Mouse (Mus musculus): ENCODE results near the gene Tnfaip1. TPM values are rescaled to one million over a fixed set of nuclear protein-coding genes. Genes with fewer than 3 reads are reported as not detected.
"Not testable (repeated sequence)": the region's sequence is repeated elsewhere in the genome, so short reads cannot be mapped to it uniquely, and the experiment has no call there.

Tnfaip1 gene
- 81.2 and 82.9 TPM in 2 replicates for polyA plus RNA-seq (2014; fragmentation: Nextera tagmentation; extraction: Ambion mirVana)

GRCm38 (mm10) chr11:78536080-78536689 is at the start of gene Tnfaip1, which contains the start of gene Ift20:
Gene Tnfaip1, minus strand, starts transcription at chr11:78536332.
Gene Ift20, plus strand, starts transcription at chr11:78536361.
- Histone ChIP-seq H3K4me1 (ENCODE audit: control insufficient read depth, insufficient read depth, low read length) (peaks cover 20% of the 10 kb centered on the region), H3K4me3 (ENCODE audit: low read depth, low read length) (peak within 1 kb of the TSS; percentile 66), H3K27ac (ENCODE audit: low read length) (peak within 1 kb of the TSS; percentile 90), H3K9me3 (ENCODE audit: control insufficient read depth, low read depth, low read length) (no peaks in the 10 kb centered on the region), H3K9ac (replicated peaks; ENCODE audit: low read depth, low read length) (peak within 1 kb of the TSS; percentile 59), H3K4me2 (replicated peaks; ENCODE audit: low read depth, low read length) (peak within 1 kb of the TSS; percentile 64), H3K36me3 (ENCODE audit: control insufficient read depth, insufficient read depth, low read length) (peaks cover 16% of the 10 kb centered on the region), H3K27me3 (ENCODE audit: control insufficient read depth, insufficient read depth, low read length) (no peaks in the 10 kb centered on the region)
- peak; percentile 98 for ATAC-seq (ENCODE audit: insufficient number of reproducible peaks, insufficient read depth, low FRiP score, low read depth)
- under 1% methylated on average over 52 of the region's 52 CpGs for WGBS

GRCm38 (mm10) chr11:78582848-78583247 is 46.7 kb upstream of the Tnfaip1 start:
- WGBS = 81% methylated on average over 6 of the region's 6 CpGs
- peaks cover 23% of the 10 kb centered on the region for H3K36me3 ChIP-seq (ENCODE audit: control insufficient read depth, insufficient read depth, low read length)
- no peaks in the 10 kb centered on the region for H3K4me1 ChIP-seq (ENCODE audit: control insufficient read depth, insufficient read depth, low read length)
- ATAC-seq (ENCODE audit: insufficient number of reproducible peaks, insufficient read depth, low FRiP score, low read depth) = no peak
- no peaks in the 10 kb centered on the region for H3K27me3 ChIP-seq (ENCODE audit: control insufficient read depth, insufficient read depth, low read length)
- H3K9ac ChIP-seq (replicated peaks; ENCODE audit: low read depth, low read length) = no peak overlapping the region
- H3K4me2 ChIP-seq (replicated peaks; ENCODE audit: low read depth, low read length) = no peak overlapping the region
- H3K9me3 ChIP-seq (ENCODE audit: control insufficient read depth, low read depth, low read length) = no peaks in the 10 kb centered on the region
- no peak overlapping the region for H3K4me3 ChIP-seq (ENCODE audit: low read depth, low read length)
- no peak overlapping the region for H3K27ac ChIP-seq (ENCODE audit: low read length)

- WGBS = 29% methylated on average over 2 of the region's 2 CpGs
- Histone ChIP-seq H3K4me3 (ENCODE audit: low read depth, low read length) (no peak overlapping the region), H3K4me1 (ENCODE audit: control insufficient read depth, insufficient read depth, low read length) (no peaks in the 10 kb centered on the region), H3K36me3 (ENCODE audit: control insufficient read depth, insufficient read depth, low read length) (peaks cover 8% of the 10 kb centered on the region), H3K9me3 (ENCODE audit: control insufficient read depth, low read depth, low read length) (no peaks in the 10 kb centered on the region), H3K4me2 (replicated peaks; ENCODE audit: low read depth, low read length) (no peak overlapping the region), H3K27me3 (ENCODE audit: control insufficient read depth, insufficient read depth, low read length) (no peaks in the 10 kb centered on the region), H3K27ac (ENCODE audit: low read length) (no peak overlapping the region), H3K9ac (replicated peaks; ENCODE audit: low read depth, low read length) (no peak overlapping the region)
- no peak for ATAC-seq (ENCODE audit: insufficient number of reproducible peaks, insufficient read depth, low FRiP score, low read depth)
These were observed 38.8 kb upstream of the Tnfaip1 start for GRCm38 (mm10) chr11:78574975-78575374.

- Histone ChIP-seq H3K4me2 (replicated peaks; ENCODE audit: low read depth, low read length) (no peak overlapping the region), H3K4me1 (ENCODE audit: control insufficient read depth, insufficient read depth, low read length) (no peaks in the 10 kb centered on the region), H3K4me3 (ENCODE audit: low read depth, low read length) (no peak overlapping the region), H3K9me3 (ENCODE audit: control insufficient read depth, low read depth, low read length) (no peaks in the 10 kb centered on the region), H3K9ac (replicated peaks; ENCODE audit: low read depth, low read length) (no peak overlapping the region), H3K36me3 (ENCODE audit: control insufficient read depth, insufficient read depth, low read length) (peaks cover 8% of the 10 kb centered on the region), H3K27ac (ENCODE audit: low read length) (no peak overlapping the region), H3K27me3 (ENCODE audit: control insufficient read depth, insufficient read depth, low read length) (no peaks in the 10 kb centered on the region)
- 77% methylated on average over 3 of the region's 3 CpGs for WGBS
- no peak for ATAC-seq (ENCODE audit: insufficient number of reproducible peaks, insufficient read depth, low FRiP score, low read depth)
These were observed 38.4 kb upstream of the Tnfaip1 start for GRCm38 (mm10) chr11:78574536-78574935.

- 92% methylated on average over 3 of the region's 4 CpGs for WGBS
- not testable (repeated sequence) for H3K4me1 ChIP-seq (ENCODE audit: control insufficient read depth, insufficient read depth, low read length); H3K4me2 ChIP-seq (replicated peaks; ENCODE audit: low read depth, low read length); H3K4me3 ChIP-seq (ENCODE audit: low read depth, low read length); H3K9ac ChIP-seq (replicated peaks; ENCODE audit: low read depth, low read length); H3K27me3 ChIP-seq (ENCODE audit: control insufficient read depth, insufficient read depth, low read length); H3K27ac ChIP-seq (ENCODE audit: low read length); H3K9me3 ChIP-seq (ENCODE audit: control insufficient read depth, low read depth, low read length); H3K36me3 ChIP-seq (ENCODE audit: control insufficient read depth, insufficient read depth, low read length); ATAC-seq (ENCODE audit: insufficient number of reproducible peaks, insufficient read depth, low FRiP score, low read depth)
These were observed 37.9 kb upstream of the Tnfaip1 start for GRCm38 (mm10) chr11:78574031-78574430.

GRCm38 (mm10) chr11:78571854-78572253 is 35.7 kb upstream of the Tnfaip1 start:
- ATAC-seq (ENCODE audit: insufficient number of reproducible peaks, insufficient read depth, low FRiP score, low read depth) = no peak

GRCm38 (mm10) chr11:78571441-78571840 is 35.3 kb upstream of the Tnfaip1 start:
- Histone ChIP-seq H3K9ac (replicated peaks; ENCODE audit: low read depth, low read length) (no peak overlapping the region), H3K36me3 (ENCODE audit: control insufficient read depth, insufficient read depth, low read length) (peaks cover 4% of the 10 kb centered on the region; the same call in 1 of the 2 replicates), H3K4me2 (replicated peaks; ENCODE audit: low read depth, low read length) (no peak overlapping the region), H3K27me3 (ENCODE audit: control insufficient read depth, insufficient read depth, low read length) (no peaks in the 10 kb centered on the region), H3K9me3 (ENCODE audit: control insufficient read depth, low read depth, low read length) (no peaks in the 10 kb centered on the region), H3K4me1 (ENCODE audit: control insufficient read depth, insufficient read depth, low read length) (no peaks in the 10 kb centered on the region), H3K27ac (ENCODE audit: low read length) (no peak overlapping the region), H3K4me3 (ENCODE audit: low read depth, low read length) (no peak overlapping the region)
- 96% methylated on average over 8 of the region's 8 CpGs for WGBS
- no peak for ATAC-seq (ENCODE audit: insufficient number of reproducible peaks, insufficient read depth, low FRiP score, low read depth)

More at GRCm38 (mm10) chr11:78571854-78572253, 35.7 kb upstream of the Tnfaip1 start:
- Histone ChIP-seq H3K27ac (ENCODE audit: low read length) (no peak overlapping the region), H3K36me3 (ENCODE audit: control insufficient read depth, insufficient read depth, low read length) (peaks cover 4% of the 10 kb centered on the region; the same call in 1 of the 2 replicates), H3K9ac (replicated peaks; ENCODE audit: low read depth, low read length) (no peak overlapping the region), H3K4me1 (ENCODE audit: control insufficient read depth, insufficient read depth, low read length) (no peaks in the 10 kb centered on the region), H3K27me3 (ENCODE audit: control insufficient read depth, insufficient read depth, low read length) (no peaks in the 10 kb centered on the region), H3K9me3 (ENCODE audit: control insufficient read depth, low read depth, low read length) (no peaks in the 10 kb centered on the region), H3K4me3 (ENCODE audit: low read depth, low read length) (no peak overlapping the region), H3K4me2 (replicated peaks; ENCODE audit: low read depth, low read length) (no peak overlapping the region)
- WGBS = 88% methylated on average over 6 of the region's 6 CpGs

- no peak overlapping the region for H3K4me2 ChIP-seq (replicated peaks; ENCODE audit: low read depth, low read length)
- ATAC-seq (ENCODE audit: insufficient number of reproducible peaks, insufficient read depth, low FRiP score, low read depth) = no peak
- no peaks in the 10 kb centered on the region for H3K27me3 ChIP-seq (ENCODE audit: control insufficient read depth, insufficient read depth, low read length)
- H3K9ac ChIP-seq (replicated peaks; ENCODE audit: low read depth, low read length) = no peak overlapping the region
- H3K36me3 ChIP-seq (ENCODE audit: control insufficient read depth, insufficient read depth, low read length) = peaks cover 4% of the 10 kb centered on the region; the same call in 1 of the 2 replicates
- no peaks in the 10 kb centered on the region for H3K4me1 ChIP-seq (ENCODE audit: control insufficient read depth, insufficient read depth, low read length)
- no peak overlapping the region for H3K4me3 ChIP-seq (ENCODE audit: low read depth, low read length)
- 61% methylated on average over 3 of the region's 3 CpGs for WGBS
- no peak overlapping the region for H3K27ac ChIP-seq (ENCODE audit: low read length)
- no peaks in the 10 kb centered on the region for H3K9me3 ChIP-seq (ENCODE audit: control insufficient read depth, low read depth, low read length)
These were observed 33.7 kb upstream of the Tnfaip1 start for GRCm38 (mm10) chr11:78569806-78570205.

GRCm38 (mm10) chr11:78568827-78569226 is 32.7 kb upstream of the Tnfaip1 start:
- WGBS = 82% methylated on average over 10 of the region's 10 CpGs
- ATAC-seq (ENCODE audit: insufficient number of reproducible peaks, insufficient read depth, low FRiP score, low read depth) = no peak
- H3K36me3 ChIP-seq (ENCODE audit: control insufficient read depth, insufficient read depth, low read length) = peaks cover 4% of the 10 kb centered on the region; the same call in 1 of the 2 replicates
- no peak overlapping the region for H3K27ac ChIP-seq (ENCODE audit: low read length)
- H3K4me2 ChIP-seq (replicated peaks; ENCODE audit: low read depth, low read length) = no peak overlapping the region
- H3K4me3 ChIP-seq (ENCODE audit: low read depth, low read length) = no peak overlapping the region
- no peaks in the 10 kb centered on the region for H3K4me1 ChIP-seq (ENCODE audit: control insufficient read depth, insufficient read depth, low read length)
- H3K9ac ChIP-seq (replicated peaks; ENCODE audit: low read depth, low read length) = no peak overlapping the region
- no peaks in the 10 kb centered on the region for H3K27me3 ChIP-seq (ENCODE audit: control insufficient read depth, insufficient read depth, low read length)
- H3K9me3 ChIP-seq (ENCODE audit: control insufficient read depth, low read depth, low read length) = no peaks in the 10 kb centered on the region

All from stomach, embryonic 14.5 days (tissue).